Mouse (Mus musculus) forebrain, embryonic 15.5 days (tissue): ENCODE results near the gene Hic1. TPM values are rescaled to one million over a fixed set of nuclear protein-coding genes. Genes with fewer than 3 reads are reported as not detected.

Experiments
- ATAC-seq: fragments of 200-750 bp; cut with Nextera tagmentation; replicated peaks from 2 replicates; pipeline ENCODE4 v1.8.0; 2017; ENCODE audit warnings: mild to moderate bottlenecking, moderate TSS enrichment, moderate library complexity
- H3K27ac ChIP-seq: fragments of 300-500 bp; sonication (generic); replicated peaks from 2 replicates; pipeline ENCODE4 v1.5.1; 2015; ENCODE audit warnings: mild to moderate bottlenecking, inconsistent platforms
- H3K27me3 ChIP-seq: fragments of 300-500 bp; sonication (generic); 2 replicates; pipeline ENCODE4 v1.6.1; 2015; ENCODE audit warnings: inconsistent platforms
- H3K36me3 ChIP-seq: fragments of 300-500 bp; sonication (generic); 2 replicates; pipeline ENCODE4 v1.6.1; 2015; ENCODE audit warnings: mild to moderate bottlenecking, inconsistent platforms
- H3K4me1 ChIP-seq: fragments of 300-500 bp; sonication (generic); 2 replicates; pipeline ENCODE4 v1.6.1; 2015; ENCODE audit warnings: inconsistent platforms
- H3K4me2 ChIP-seq: fragments of 300-500 bp; sonication (generic); replicated peaks from 2 replicates; pipeline ENCODE4 v1.6.1; 2015; ENCODE audit warnings: mild to moderate bottlenecking, inconsistent platforms
- H3K4me3 ChIP-seq: fragments of 300-500 bp; sonication (generic); 2 replicates; pipeline ENCODE4 v1.5.1; 2015; ENCODE audit warnings: mild to moderate bottlenecking, inconsistent platforms
- H3K9ac ChIP-seq: fragments of 300-500 bp; sonication (generic); replicated peaks from 2 replicates; pipeline ENCODE4 v1.6.1; 2015; ENCODE audit warnings: mild to moderate bottlenecking, inconsistent platforms
- H3K9me3 ChIP-seq: fragments of 300-500 bp; sonication (generic); 2 replicates; pipeline ENCODE4 v1.6.1; 2016; ENCODE audit warnings: inconsistent platforms
- WGBS: fragments of 180-500 bp; shearing (Covaris S2); methylation state at CpG from one replicate; pipeline ENCODE4 v1.1.7; 2015; ENCODE audit warnings: mixed read lengths; 5-methylcytosine and 5-hydroxymethylcytosine counted together
- polyA plus RNA-seq: library from polyadenylated mRNA; unstranded; fragments of >200 nt; fragmentation: Nextera tagmentation; extraction: Ambion mirVana; gene quantifications from 2 replicates; pipeline ENCODE4 v1.2.1, GENCODE M21; 2015

Hic1 gene
- polyA plus RNA-seq, 1 experiment from 2014 or later: 2.2 TPM

DNA sequence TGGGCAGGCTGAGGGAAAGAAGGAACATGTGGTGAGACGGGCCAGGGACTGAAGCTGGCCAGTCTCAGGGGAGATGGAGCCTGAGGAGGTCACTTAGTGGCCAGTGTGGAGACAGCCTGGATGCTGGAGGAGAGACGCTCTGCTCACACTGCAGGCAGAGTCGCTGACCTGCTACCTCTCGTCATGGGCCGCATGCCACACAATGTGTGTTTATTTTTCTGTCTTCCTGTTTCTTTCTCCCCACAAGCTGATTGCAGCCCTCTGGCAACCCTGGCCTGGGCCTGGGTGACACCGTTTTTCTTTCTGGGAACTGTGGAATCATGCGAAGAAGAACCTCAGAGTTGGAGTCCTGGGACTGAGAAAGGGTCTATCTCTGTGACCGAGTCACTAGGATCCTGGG is 32.4 kb upstream of the Hic1 start:
- Histone ChIP-seq H3K4me2 (no peak overlapping the region), H3K9me3 (no peaks in the 10 kb centered on the region), H3K4me1 (no peaks in the 10 kb centered on the region), H3K36me3 (no peaks in the 10 kb centered on the region), H3K4me3 (no peak overlapping the region), H3K27me3 (peaks cover 10% of the 10 kb centered on the region), H3K27ac (no peak overlapping the region), H3K9ac (no peak overlapping the region)
- WGBS: 80% methylated on average over 8 of the region's 8 CpGs
- ATAC-seq: no peak

DNA sequence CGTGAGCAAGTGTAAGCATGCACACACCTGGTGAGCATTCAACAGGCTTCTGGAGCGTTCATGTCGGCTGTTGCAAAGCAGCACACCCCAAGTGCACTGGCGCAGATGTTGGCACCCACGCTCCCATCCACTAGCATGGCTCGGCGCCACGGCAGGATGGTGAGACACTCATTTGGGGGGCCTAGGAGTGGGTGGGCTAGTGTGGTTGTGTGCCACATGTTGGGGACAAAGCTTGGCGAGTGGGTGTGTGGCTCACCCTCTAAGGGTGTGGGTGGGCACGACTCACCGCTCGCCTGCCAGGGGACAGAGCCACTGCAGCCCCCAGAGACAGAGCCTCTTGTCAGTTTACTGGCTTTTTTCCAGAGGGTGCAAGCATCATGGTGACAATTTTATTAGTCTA is 31.6 kb upstream of the Hic1 start:
- Histone ChIP-seq H3K27me3 (peaks cover 18% of the 10 kb centered on the region), H3K9ac (no peak overlapping the region), H3K4me3 (no peak overlapping the region), H3K4me2 (no peak overlapping the region), H3K27ac (no peak overlapping the region), H3K36me3 (no peaks in the 10 kb centered on the region), H3K9me3 (no peaks in the 10 kb centered on the region), H3K4me1 (no peaks in the 10 kb centered on the region)
- ATAC-seq: no peak
- WGBS: 86% methylated on average over 12 of the region's 12 CpGs

DNA sequence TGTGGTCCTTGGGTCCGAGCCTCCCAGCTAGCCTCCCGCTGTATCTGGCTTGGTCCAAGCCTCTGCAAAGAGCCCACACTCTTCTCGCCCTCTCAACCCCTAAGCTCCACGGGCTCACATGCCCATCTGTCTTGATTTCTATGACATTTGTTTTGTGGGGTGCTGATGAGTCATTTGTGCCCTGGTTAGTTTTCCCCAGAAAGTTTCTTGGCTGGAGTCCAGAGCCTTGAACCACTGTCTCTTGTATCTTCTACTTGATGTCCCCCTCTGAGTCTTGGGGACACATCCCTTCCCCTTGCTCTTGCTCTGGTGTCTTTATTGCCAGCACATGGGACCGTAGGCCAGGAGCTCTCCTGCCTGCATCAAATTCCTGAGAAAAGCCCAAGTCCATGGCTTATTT is 30.6 kb upstream of the Hic1 start:
- Histone ChIP-seq H3K4me2 (no peak overlapping the region), H3K4me1 (peaks cover 5% of the 10 kb centered on the region), H3K27me3 (peaks cover 27% of the 10 kb centered on the region), H3K36me3 (no peaks in the 10 kb centered on the region), H3K4me3 (no peak overlapping the region), H3K27ac (no peak overlapping the region), H3K9ac (no peak overlapping the region), H3K9me3 (no peaks in the 10 kb centered on the region)
- 87% methylated on average over 5 of the region's 5 CpGs for WGBS
- ATAC-seq: no peak

DNA sequence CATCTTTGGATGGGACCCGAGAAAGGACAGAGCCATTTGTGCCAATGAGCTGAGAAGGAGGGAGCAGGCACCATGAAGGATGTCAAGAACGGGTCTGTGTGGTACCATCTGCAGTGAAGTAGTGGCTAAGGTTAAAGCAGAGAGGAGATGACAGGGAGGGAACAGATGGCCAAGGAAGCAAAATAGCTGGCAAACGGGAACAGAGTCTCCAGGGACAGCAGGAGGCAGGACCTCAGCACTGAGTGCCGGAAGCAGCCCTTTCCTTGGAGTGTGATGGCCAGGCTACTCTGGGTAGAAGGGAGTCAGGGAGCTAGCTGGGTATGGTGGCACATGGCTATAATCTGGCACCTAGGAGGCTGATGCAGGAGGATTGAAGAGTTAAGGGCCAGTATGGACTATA is 29.5 kb upstream of the Hic1 start:
- Histone ChIP-seq H3K27ac (no peak overlapping the region), H3K36me3 (no peaks in the 10 kb centered on the region), H3K4me2 (no peak overlapping the region), H3K4me3 (no peak overlapping the region), H3K9me3 (no peaks in the 10 kb centered on the region), H3K27me3 (peaks cover 39% of the 10 kb centered on the region), H3K4me1 (peaks cover 17% of the 10 kb centered on the region), H3K9ac (no peak overlapping the region)
- no peak for ATAC-seq
- 66% methylated on average over 4 of the region's 4 CpGs for WGBS

DNA sequence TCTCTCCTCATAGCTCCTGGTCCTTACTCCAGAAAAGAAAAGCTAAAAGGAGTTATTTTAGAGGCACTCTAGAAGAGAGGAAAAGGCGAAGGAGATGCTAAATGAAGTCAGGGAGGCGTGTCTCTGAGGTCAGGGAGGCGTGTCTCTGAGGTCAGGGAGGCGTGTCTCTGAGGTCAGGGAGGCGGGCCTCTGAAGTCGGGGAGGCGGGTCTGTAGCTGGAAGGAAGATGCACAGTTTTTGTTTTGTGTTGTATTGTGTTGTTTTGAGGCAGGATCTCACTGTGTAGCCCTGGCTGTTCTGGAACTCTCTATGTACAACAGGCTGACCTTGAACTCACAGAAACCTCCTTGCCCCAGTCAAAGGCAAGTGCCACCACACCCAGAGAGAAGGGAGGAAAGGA is 28.6 kb upstream of the Hic1 start:
- ATAC-seq: no peak

DNA sequence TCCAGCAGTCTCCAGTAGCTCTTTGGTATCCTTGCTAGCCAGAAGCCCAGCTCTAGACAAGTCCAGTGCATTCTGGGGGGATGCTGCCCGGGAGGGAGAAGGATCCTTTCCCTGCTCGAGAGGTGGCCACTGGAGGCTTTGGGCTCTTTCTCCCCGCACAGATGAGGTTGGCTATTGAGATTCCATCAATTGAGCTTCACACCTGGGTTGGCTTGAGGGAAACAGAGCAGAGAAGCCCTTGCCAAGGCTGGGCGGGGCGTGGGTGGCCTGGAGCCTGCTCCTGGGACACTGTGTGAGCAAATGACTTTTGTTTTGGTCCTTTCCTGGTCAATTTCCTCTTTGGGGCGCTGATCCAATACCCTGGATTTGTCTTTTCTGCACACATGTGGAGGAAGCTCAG is 26.8 kb upstream of the Hic1 start:
- WGBS: 41% methylated on average over 6 of the region's 6 CpGs
- no peak overlapping the region for H3K9ac ChIP-seq

More for the DNA sequence above, 28.6 kb upstream of the Hic1 start:
- Histone ChIP-seq H3K27me3 (peaks cover 45% of the 10 kb centered on the region), H3K4me1 (peaks cover 25% of the 10 kb centered on the region), H3K9me3 (no peaks in the 10 kb centered on the region), H3K4me3 (no peak overlapping the region), H3K9ac (no peak overlapping the region), H3K36me3 (no peaks in the 10 kb centered on the region), H3K4me2 (no peak overlapping the region), H3K27ac (no peak overlapping the region)
- WGBS: 43% methylated on average over 7 of the region's 7 CpGs

DNA sequence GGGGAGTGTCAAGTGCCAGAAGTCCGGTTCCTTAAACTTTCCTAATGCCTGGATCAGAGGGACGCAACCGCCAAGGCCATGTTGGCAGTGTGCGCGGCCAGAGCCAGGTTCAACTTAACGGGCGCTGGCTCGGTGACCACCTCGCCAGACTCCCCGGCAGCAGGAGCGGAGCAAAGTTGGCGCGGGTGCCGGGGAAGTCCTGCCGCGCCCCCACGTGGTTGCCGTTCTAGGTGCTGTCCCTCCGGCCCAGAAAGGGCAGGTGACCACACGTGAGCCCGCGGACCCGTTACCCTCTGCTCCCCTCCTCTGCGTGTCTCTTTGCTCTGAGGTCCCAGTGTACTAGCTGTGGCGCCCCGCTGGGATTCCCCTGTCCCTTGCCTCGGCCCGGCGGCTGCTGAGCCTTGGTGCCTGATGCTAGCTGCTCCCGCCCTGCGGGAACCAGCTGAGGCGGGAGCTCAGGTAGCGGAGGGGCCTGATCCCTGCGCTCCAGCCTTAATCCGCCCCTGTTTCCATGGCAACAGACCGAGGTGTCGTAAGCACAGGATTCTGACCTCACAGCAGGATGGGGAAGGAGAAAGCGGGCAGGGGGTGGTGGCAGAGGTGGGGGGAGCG is 25.6 kb upstream of the Hic1 start:
- H3K4me1 ChIP-seq: peaks cover 38% of the 10 kb centered on the region
- under 1% methylated on average over 39 of the region's 39 CpGs for WGBS
- H3K9me3 ChIP-seq: no peaks in the 10 kb centered on the region
- H3K27ac ChIP-seq: no peak overlapping the region
- peak overlapping the region; percentile 51 for H3K9ac ChIP-seq
- peak overlapping the region; percentile 59 for H3K4me2 ChIP-seq
- peaks cover 54% of the 10 kb centered on the region for H3K27me3 ChIP-seq
- H3K4me3 ChIP-seq: peak overlapping the region; percentile 53
- H3K36me3 ChIP-seq: no peaks in the 10 kb centered on the region
- no peak for ATAC-seq

More for the DNA sequence above, 26.8 kb upstream of the Hic1 start:
- Histone ChIP-seq H3K4me3 (0 out of 2 replicates have a peak overlapping the region, but pooled peaks have one; percentile 53), H3K4me2 (0 out of 2 replicates have a peak overlapping the region, but pooled peaks have one; percentile 59), H3K4me1 (peaks cover 29% of the 10 kb centered on the region), H3K9me3 (no peaks in the 10 kb centered on the region), H3K27me3 (peaks cover 54% of the 10 kb centered on the region), H3K36me3 (no peaks in the 10 kb centered on the region), H3K27ac (no peak overlapping the region)
- ATAC-seq: no peak

DNA sequence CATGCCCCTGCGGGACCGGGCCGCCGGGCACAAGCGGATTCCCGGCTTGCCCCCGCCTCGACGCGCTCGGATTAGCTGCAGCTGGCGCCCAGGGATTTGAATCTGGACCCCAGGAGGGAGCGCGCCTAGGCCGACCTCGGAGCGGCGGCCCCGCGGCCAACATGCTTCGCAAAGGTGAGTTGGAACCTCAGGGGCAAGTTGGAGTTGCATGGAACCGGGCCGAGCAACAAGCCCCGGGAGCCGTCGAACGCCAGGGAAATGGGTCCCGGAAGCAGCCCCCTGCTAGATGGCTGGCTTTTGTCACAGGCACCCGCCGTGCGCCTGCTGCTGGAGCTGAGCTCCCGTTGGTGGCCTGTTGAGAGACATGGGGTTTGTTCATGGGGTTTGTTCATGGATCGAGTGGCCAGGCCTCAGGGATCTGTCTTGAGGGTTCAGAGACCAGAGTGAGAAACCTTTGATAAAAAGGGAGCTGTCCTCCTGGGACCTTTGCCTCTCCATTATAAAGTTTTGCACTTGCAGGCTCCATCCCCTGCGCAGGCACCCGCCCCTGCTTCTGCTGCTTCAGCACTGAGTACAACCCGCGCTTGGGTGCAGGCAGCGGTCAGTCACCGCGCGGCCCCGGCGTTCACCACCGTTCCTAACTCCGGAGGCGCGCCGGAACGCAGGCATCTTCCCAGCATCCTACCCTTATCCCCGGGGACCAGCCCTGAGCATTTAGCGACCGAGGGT is 25.0 kb upstream of the Hic1 start:
- H3K4me1 ChIP-seq: peaks cover 44% of the 10 kb centered on the region
- WGBS: under 1% methylated on average over 52 of the region's 52 CpGs
- no peak for ATAC-seq

DNA sequence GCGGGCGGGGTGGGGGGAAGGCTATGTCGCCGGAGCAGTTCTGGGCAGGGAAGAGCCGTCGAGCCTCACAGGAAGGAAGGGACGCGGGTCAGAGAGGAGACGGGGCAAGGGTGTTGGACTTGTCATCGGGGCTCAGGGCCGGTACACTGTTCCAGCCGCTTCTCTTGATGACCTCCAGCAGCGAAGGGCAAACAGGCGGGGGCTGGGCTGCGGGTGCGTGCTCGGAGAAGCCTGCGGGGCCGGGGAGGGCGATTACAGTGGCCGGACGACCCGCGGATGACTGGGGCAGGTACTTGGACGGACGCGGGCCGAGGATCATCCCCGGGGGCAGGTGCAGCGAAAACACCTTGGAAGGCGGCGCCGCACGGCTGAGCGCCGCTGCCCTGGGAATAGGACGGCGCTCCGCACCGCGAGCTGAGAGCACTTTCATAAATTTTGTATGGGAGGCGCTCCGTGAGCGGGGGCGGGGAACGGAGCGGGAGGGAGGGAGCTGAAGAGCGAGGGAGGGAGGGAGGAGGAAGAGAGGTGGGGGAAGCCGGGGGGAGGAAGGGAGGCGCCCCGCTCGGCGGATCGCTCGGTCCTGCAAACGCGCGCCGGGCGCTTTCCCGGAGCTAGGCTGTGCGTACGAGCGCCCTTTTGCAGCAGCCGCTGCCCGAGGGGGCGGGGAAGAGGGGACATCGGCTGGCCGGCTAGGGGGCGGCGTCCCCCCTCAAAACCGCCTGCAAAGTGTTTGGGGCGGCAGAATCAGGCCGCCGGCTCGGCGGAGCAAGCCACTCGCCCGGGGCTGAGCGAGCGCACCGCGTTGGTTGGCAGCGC is 24.1 kb upstream of the Hic1 start, which contains the start of gene Rtn4rl1:
Rtn4rl1 (plus strand) TSS at position 528 of the 816 bp plus-strand sequence.
- Histone ChIP-seq H3K4me3 (peak within 1 kb of the TSS; percentile 53), H3K4me2 (peak within 1 kb of the TSS; percentile 59), H3K27me3 (peaks cover 54% of the 10 kb centered on the region), H3K9ac (peak within 1 kb of the TSS; percentile 51), H3K9me3 (no peaks in the 10 kb centered on the region), H3K36me3 (no peaks in the 10 kb centered on the region), H3K27ac (no peak within 1 kb of the TSS; the same call in 1 of the 2 replicates), H3K4me1 (peaks cover 50% of the 10 kb centered on the region)
- no peak for ATAC-seq
- under 1% methylated on average over 74 of the region's 84 CpGs for WGBS

More for the DNA sequence above, 25.0 kb upstream of the Hic1 start:
- peaks cover 54% of the 10 kb centered on the region for H3K27me3 ChIP-seq
- peak overlapping the region; percentile 59 for H3K4me2 ChIP-seq
- no peaks in the 10 kb centered on the region for H3K9me3 ChIP-seq
- no peak overlapping the region; the same call in 1 of the 2 replicates for H3K27ac ChIP-seq
- H3K9ac ChIP-seq: peak overlapping the region; percentile 51
- peak overlapping the region; percentile 53 for H3K4me3 ChIP-seq
- H3K36me3 ChIP-seq: no peaks in the 10 kb centered on the region

DNA sequence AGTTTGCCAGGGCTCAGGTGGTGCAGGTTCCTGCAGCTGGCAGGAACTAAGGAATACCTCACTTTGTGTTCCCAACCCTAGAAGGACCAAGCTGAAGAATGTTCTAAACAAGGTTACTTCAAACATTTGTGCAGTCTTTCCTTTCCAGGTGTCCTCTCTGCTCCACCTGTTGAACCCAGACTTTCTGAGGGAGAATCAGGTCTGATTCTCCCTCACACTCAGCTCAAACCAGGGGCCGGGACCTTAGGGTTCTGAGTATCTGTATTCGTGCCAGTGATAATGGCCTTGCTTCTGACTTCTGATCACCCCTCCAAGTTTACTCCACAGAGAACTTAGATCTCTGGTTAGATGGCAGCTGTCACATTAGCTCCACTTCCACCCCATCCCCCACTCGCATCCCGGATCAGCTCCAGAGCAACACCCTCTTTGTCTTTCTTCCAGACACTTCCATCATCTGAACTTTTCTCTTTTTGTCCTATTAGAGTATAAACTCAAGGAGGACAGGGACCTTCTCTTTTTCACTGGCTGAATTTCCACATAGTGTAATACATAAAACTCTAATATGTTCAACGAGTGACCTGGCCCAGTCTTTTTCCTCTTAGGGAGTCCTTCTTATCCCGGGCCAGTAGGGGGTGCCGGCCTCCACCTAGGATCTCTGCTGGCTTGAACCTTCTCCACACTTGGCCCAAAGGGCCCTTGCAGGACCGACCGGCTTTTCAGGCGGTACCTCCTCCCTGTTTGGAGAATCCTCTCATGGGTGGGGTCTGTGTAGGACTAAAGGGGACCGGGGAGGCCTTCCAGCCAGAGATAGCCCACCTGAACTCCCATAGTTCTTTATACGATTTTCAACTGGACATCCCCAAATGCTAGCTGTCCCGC is 23.3 kb upstream of the Hic1 start:
- H3K9ac ChIP-seq: no peak overlapping the region
- peaks cover 53% of the 10 kb centered on the region for H3K27me3 ChIP-seq
- no peak overlapping the region for H3K27ac ChIP-seq
- H3K4me1 ChIP-seq: peaks cover 51% of the 10 kb centered on the region
- no peaks in the 10 kb centered on the region for H3K36me3 ChIP-seq
- H3K9me3 ChIP-seq: no peaks in the 10 kb centered on the region
- no peak overlapping the region for H3K4me3 ChIP-seq
- 21% methylated on average over 13 of the region's 13 CpGs for WGBS
- ATAC-seq: peak; percentile 38
- peak overlapping the region; percentile 59 for H3K4me2 ChIP-seq

DNA sequence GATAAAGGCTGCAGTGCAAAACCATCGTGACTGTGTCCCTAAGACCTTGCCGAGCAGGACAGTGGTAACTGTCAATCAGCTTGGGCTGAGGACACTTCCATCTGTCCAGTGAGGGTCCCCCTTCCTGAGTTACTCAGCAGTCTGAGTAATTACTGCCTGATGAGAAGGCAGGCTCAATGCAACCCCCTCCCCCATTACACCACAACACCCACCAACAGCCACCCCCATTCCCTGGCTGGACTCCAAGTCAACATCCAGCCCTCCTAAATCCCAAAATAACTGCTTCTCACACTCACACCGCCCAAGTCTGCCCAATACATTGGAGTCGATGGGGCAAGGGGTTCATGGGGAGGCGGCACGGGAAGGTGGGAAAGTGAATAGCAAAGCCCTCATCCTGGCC is 22.5 kb upstream of the Hic1 start:
- Histone ChIP-seq H3K36me3 (no peaks in the 10 kb centered on the region), H3K27me3 (peaks cover 45% of the 10 kb centered on the region), H3K4me2 (no peak overlapping the region), H3K27ac (no peak overlapping the region), H3K9ac (no peak overlapping the region), H3K4me1 (peaks cover 51% of the 10 kb centered on the region), H3K4me3 (no peak overlapping the region), H3K9me3 (no peaks in the 10 kb centered on the region)
- 54% methylated on average over 6 of the region's 6 CpGs for WGBS
- ATAC-seq: no peak
